Mouse (Mus musculus): ENCODE data around the gene Rrp15. TPM values are rescaled to one million over a fixed set of nuclear protein-coding genes. Genes with fewer than 3 reads are reported as not detected.

The Rrp15 gene
- polyA plus RNA-seq, 1 experiment from 2014 or later = 79.7 TPM

GRCm38 (mm10) chr1:186714980-186715896 is 33.9 kb downstream of the Rrp15 start:
- peak; percentile 33; the same call in 1 of the 2 replicates for TF ChIP-seq CTCF (IDR thresholded peaks at IDR 0.05; ENCODE audit: low read depth)
- no peaks in the 10 kb centered on the region for H3K9me3 ChIP-seq (ENCODE audit: low read depth, low read length)
- 40% methylated on average over 17 of the region's 17 CpGs for WGBS
- DNase-seq = peak; percentile 87
- H3K4me3 ChIP-seq (ENCODE audit: low read depth, low read length) = no peak overlapping the region
- H3K4me2 ChIP-seq = no peak overlapping the region
- peak overlapping the region; percentile 39; the same call in 1 of the 2 replicates for H3K27ac ChIP-seq (ENCODE audit: low read depth)
- H3K9ac ChIP-seq = no peak overlapping the region
- peaks cover 21% of the 10 kb centered on the region for H3K36me3 ChIP-seq (ENCODE audit: insufficient read depth)
- no peaks in the 10 kb centered on the region for H3K27me3 ChIP-seq (ENCODE audit: insufficient read depth, low read length)
- 0 out of 2 replicates have a peak, but pooled peaks cover 6% of the 10 kb centered on the region for H3K4me1 ChIP-seq (ENCODE audit: insufficient read depth)
- peak; percentile 96 for ATAC-seq (ENCODE audit: insufficient read depth)

DNA sequence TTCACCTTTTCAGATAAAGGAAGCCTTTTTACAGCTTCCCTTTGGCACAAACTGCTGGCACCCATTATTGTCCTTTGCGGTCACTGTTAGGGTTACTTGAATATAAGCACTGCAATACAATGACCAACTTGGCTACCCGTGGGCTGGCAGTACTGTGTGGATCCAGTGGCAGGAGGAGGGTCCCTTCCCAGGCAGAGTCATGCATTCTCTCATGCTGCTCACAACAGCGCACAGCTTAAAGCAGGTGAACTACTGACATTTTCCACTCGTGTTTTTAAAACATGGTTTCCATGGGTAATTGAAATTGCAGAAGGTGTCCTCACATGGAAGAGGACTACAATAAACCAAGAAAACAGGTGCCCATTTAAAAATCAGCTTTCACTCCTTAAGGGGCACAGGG is 34.9 kb downstream of the Rrp15 start:
- no peak overlapping the region for H3K9ac ChIP-seq
- peak overlapping the region; percentile 70; the same call in 1 of the 2 replicates for H3K27ac ChIP-seq (ENCODE audit: low read depth)
- H3K4me1 ChIP-seq (ENCODE audit: insufficient read depth) = 0 out of 2 replicates have a peak, but pooled peaks cover 6% of the 10 kb centered on the region
- ATAC-seq (ENCODE audit: insufficient read depth) = no peak
- peaks cover 12% of the 10 kb centered on the region for H3K36me3 ChIP-seq (ENCODE audit: insufficient read depth)
- 84% methylated on average over 4 of the region's 4 CpGs for WGBS
- H3K27me3 ChIP-seq (ENCODE audit: insufficient read depth, low read length) = no peaks in the 10 kb centered on the region
- no peak for DNase-seq
- no peak for TF ChIP-seq CTCF (IDR thresholded peaks at IDR 0.05; ENCODE audit: low read depth)
- H3K9me3 ChIP-seq (ENCODE audit: low read depth, low read length) = no peaks in the 10 kb centered on the region
- no peak overlapping the region for H3K4me2 ChIP-seq
- H3K4me3 ChIP-seq (ENCODE audit: low read depth, low read length) = no peak overlapping the region

DNA sequence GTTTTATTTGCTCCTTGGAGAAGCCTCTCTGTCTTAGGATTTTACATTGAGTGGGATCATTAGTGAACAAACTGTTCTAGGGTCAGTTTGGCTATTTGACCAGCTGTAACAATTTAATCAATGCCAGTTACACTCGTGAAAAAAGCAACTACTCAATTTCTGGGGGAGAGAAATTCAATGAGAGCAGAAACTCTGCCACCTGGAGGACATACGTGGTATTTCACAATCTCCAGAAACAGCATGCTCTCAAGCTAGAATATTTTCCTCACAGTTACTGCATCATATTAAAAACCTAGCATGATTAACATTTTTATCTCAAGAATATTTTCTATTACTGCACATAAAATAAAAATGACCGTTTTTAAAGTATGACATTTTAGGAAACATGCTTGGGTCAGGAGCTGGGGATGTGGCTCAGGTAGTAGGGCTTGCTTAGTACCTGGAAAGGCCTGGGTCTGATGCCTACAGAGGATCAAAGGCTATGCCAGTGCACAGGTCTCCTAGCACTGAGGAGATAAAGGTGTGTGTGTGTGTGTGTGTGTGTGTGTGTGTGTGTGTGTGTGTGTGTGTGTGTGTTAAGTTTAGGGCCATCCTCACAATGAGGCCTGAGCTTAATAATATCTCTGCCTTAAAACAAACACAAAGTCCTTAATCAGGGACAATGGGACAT is 36.2 kb downstream of the Rrp15 start:
- no peak overlapping the region for H3K27ac ChIP-seq (ENCODE audit: low read depth)
- H3K9ac ChIP-seq = no peak overlapping the region
- H3K4me3 ChIP-seq (ENCODE audit: low read depth, low read length) = no peak overlapping the region
- H3K4me2 ChIP-seq = no peak overlapping the region
- no peaks in the 10 kb centered on the region for H3K27me3 ChIP-seq (ENCODE audit: insufficient read depth, low read length)
- 0 out of 2 replicates have a peak, but pooled peaks cover 3% of the 10 kb centered on the region for H3K4me1 ChIP-seq (ENCODE audit: insufficient read depth)
- ATAC-seq (ENCODE audit: insufficient read depth) (no peak), DNase-seq (peak; percentile 90)
- peaks cover 15% of the 10 kb centered on the region for H3K36me3 ChIP-seq (ENCODE audit: insufficient read depth)
- peak; percentile 81 for TF ChIP-seq CTCF (IDR thresholded peaks at IDR 0.05; ENCODE audit: low read depth)
- no peaks in the 10 kb centered on the region for H3K9me3 ChIP-seq (ENCODE audit: low read depth, low read length)
- WGBS = 2% methylated on average over 3 of the region's 3 CpGs

DNA sequence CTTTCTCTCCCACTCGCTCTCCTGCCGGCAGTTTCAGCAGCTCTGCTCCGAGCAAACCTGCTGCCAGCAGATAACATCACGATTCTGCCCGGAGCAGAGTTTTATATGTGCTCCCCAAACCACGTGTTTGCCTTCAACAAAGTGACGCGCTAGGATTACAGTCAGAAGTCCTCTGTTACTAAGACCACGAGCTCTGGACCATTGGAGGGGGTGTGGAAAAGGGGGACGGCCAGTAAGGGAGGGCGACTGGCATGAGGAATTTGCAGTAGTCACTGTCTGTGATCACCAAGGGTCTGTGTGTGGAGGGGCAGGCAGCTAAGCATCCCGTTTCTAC is 43.3 kb downstream of the Rrp15 start, which contains the start of gene Tgfb2:
Gene Tgfb2 (minus strand): TSS at position 75 of the 334 bp plus-strand sequence.
- ATAC-seq (ENCODE audit: insufficient read depth) = peak; percentile 33
- peak within 1 kb of the TSS; percentile 91 for H3K27ac ChIP-seq (ENCODE audit: low read depth)
- no peaks in the 10 kb centered on the region for H3K9me3 ChIP-seq (ENCODE audit: low read depth, low read length)
- H3K36me3 ChIP-seq (ENCODE audit: insufficient read depth) = 0 out of 2 replicates have a peak, but pooled peaks cover 6% of the 10 kb centered on the region
- H3K4me1 ChIP-seq (ENCODE audit: insufficient read depth) = no peaks in the 10 kb centered on the region
- WGBS = 2% methylated on average over 12 of the region's 12 CpGs
- H3K27me3 ChIP-seq (ENCODE audit: insufficient read depth, low read length) = no peaks in the 10 kb centered on the region
- peak within 1 kb of the TSS; percentile 68 for H3K4me3 ChIP-seq (ENCODE audit: low read depth, low read length)
- TF ChIP-seq CTCF (IDR thresholded peaks at IDR 0.05; ENCODE audit: low read depth) = no peak
- peak within 1 kb of the TSS; percentile 62 for H3K4me2 ChIP-seq
- peak within 1 kb of the TSS; percentile 92 for H3K9ac ChIP-seq
- peak; percentile 78 for DNase-seq

DNA sequence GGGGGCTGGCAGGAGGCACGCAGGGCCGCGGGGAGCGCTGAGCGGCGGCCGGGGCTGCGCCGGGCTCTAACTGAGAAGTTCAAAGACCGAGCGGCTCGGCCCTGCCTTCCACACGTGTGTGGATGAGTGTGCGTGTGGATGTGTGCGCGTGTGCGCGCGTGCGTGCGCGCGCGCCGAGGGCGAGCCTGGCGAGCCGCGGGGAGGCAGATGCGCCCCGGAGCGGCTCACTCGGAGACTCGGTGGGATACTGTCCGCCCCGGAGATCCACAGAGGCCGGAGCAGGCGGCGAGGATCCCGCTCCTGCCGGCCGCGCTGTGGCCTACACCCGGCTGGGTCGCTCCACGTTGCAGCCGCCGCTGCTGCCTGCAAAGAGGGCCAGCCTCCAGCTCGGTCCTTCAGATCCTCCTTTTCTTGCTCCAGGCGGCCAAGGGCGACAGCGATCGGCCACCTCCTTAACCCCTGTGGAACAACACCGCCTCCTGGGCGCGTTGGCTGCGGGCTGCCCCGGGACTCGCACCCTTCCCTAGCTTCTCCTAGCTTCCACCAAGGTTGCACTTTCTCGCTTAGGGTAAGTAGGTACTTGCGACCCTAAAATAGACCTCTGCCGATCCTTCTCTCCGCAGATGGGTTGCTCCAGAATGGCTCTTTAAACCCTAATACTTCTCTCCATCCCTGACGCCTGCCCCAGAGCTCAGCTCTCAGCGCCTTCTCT is 43.8 kb downstream of the Rrp15 start:
- under 1% methylated on average over 48 of the region's 65 CpGs for WGBS
- peak overlapping the region; percentile 91 for H3K27ac ChIP-seq (ENCODE audit: low read depth)
- H3K4me1 ChIP-seq (ENCODE audit: insufficient read depth) = peaks cover 4% of the 10 kb centered on the region; the same call in 1 of the 2 replicates
- no peaks in the 10 kb centered on the region for H3K27me3 ChIP-seq (ENCODE audit: insufficient read depth, low read length)
- H3K36me3 ChIP-seq (ENCODE audit: insufficient read depth) = 0 out of 2 replicates have a peak, but pooled peaks cover 6% of the 10 kb centered on the region
- peak overlapping the region; percentile 68 for H3K4me3 ChIP-seq (ENCODE audit: low read depth, low read length)
- DNase-seq (peak; percentile 92), ATAC-seq (ENCODE audit: insufficient read depth) (peak; percentile 75)
- TF ChIP-seq CTCF (IDR thresholded peaks at IDR 0.05; ENCODE audit: low read depth) = peak; percentile 35; the same call in 1 of the 2 replicates
- H3K4me2 ChIP-seq = peak overlapping the region; percentile 62
- no peaks in the 10 kb centered on the region for H3K9me3 ChIP-seq (ENCODE audit: low read depth, low read length)
- peak overlapping the region; percentile 92 for H3K9ac ChIP-seq

DNA sequence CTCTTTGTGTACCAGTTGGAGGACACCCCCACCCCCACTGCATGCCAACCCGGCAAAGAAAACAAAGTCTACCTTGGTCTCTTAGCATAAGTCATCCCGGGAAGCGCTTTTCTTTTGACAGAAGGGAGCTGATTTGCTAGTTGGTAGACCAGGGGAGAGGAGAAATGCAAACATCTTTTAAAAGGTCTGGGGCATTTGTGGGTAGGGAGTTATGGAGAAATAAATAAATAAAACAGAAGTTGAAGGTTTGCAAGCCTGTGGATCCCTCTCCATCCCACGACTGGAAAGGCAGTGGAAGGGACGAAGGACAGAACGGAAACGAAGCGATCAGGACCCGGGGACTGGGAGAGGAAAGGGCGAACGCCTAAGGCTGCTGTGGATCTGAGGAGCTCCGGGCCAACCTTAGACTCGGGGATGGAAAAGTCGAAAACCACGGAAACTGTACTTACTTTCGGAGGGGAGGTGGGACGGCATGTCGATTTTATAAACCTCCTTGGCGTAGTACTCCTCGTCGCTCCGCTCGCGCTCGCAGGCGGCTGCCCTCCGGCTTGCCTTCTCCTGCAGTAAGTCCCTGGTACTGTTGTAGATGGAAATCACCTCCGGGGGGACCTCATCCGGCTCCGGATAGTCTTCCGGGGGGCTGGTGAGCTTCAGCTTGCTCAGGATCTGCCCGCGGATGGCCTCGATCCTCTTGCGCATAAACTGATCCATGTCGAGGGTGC is 45.0 kb downstream of the Rrp15 start:
- H3K9me3 ChIP-seq (ENCODE audit: low read depth, low read length) = no peaks in the 10 kb centered on the region

More for the DNA sequence above, 45.0 kb downstream of the Rrp15 start:
- ATAC-seq (ENCODE audit: insufficient read depth) (no peak), DNase-seq (peak; percentile 63)
- Histone ChIP-seq H3K27ac (ENCODE audit: low read depth) (peak overlapping the region; percentile 91), H3K4me3 (ENCODE audit: low read depth, low read length) (peak overlapping the region; percentile 68), H3K4me2 (peak overlapping the region; percentile 62), H3K27me3 (ENCODE audit: insufficient read depth, low read length) (no peaks in the 10 kb centered on the region), H3K9ac (peak overlapping the region; percentile 92), H3K4me1 (ENCODE audit: insufficient read depth) (peaks cover 5% of the 10 kb centered on the region; the same call in 1 of the 2 replicates), H3K36me3 (ENCODE audit: insufficient read depth) (0 out of 2 replicates have a peak, but pooled peaks cover 6% of the 10 kb centered on the region)
- no peak for TF ChIP-seq CTCF (IDR thresholded peaks at IDR 0.05; ENCODE audit: low read depth)
- WGBS = 0% methylated on average over 36 of the region's 36 CpGs
